Mouse (Mus musculus): ENCODE measurements around the gene Tigd3.

DNA sequence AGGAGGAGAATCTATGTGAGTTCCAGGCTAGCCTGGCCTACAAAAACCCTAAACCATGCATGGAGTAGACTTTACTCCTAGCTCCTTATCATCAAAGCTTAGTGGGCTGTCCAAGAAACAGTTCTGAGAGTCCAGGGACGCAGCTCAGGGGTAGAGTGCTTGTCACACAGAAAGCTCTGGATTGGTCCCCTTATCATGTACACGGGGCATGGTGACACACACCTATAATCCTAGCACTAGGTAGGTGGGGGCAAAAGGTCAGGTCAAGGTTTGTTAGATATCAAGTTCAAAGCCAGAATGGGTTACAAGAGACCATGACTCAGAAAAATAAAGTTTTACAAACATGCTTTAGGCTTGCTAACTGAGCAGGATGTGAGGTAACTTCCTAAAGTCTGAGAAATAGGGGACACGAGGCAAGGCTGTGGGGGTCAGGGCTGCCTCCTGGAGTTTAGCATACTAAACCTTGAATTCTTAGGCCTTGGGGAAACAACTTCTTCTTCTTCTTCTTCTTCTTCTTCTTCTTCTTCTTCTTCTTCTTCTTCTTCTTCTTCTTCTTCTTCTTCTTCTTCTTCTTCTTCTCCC, 6.6 kb downstream of the Tigd3 start:
- no peak for TF ChIP-seq POLR2A (IDR thresholded peaks at IDR 0.05; ENCODE audit: borderline replicate concordance, low read depth, low read length)
- TF ChIP-seq CTCF (IDR thresholded peaks at IDR 0.05; ENCODE audit: low read depth, low read length) = no peak

Data from bone marrow macrophage, adult 2 months (primary cell).